23 mouse cellular contexts compared by ENCODE assay signal in the genomic region with DNA sequence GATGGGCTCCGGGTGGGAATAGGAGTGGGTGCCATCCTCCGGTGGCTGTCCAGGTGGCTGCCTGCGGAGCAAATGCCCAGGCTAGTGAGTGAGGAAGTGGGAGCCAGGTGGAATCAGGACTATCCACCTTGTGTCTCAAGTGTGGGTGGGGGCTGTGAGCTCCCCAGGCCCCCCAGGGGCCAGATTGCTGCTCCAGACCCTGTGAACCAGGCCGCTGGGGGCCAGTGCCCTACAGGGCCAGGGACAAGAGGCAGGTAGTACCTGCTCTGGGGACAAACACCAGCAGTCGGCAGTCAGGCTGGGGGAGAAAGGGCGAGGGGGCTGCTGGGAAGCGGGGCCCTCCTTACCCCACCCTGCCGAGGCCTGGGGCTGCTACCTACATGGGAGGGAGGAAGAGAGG. TPM values are rescaled to one million over a fixed set of nuclear protein-coding genes. Genes with fewer than 3 reads are reported as not detected.
A peak's percentile ranks its signal among the peaks of the same experiment; 100 is the strongest.
DNase-seq lines count a peak whose midpoint lies in the region; ATAC-seq and TF ChIP-seq lines count a peak whose summit lies in the region.
"Had no signal": no experiment of that assay in that cellular context is flagged by ENCODE, and none has a peak within 500 bp of the region (broad histone marks: within the 10 kb centered on the region; RNA-seq: fewer than 3 reads in every experiment).

No protein-coding gene starts in this region.

- no peak for DNase-seq in neural tube, embryonic 10.5 days (ENCODE audit: extremely low spot score, low spot score)
- DNase-seq in limb, embryonic 10.5 days (ENCODE audit: low spot score), result no peak
- no peak for DNase-seq in ovary, postnatal 10 days (ENCODE audit: low spot score)
- DNase-seq in lung, adult 2 months, result no peak
- DNase-seq: adrenal gland, adult 8-10 months; cerebellum, adult 8-10 months; gastrocnemius, postnatal 25 days; kidney, adult 2 months; kidney, postnatal 25 days; lung, adult 18-20 months; right cerebral cortex, adult 18-20 months; thymus, postnatal 14 days had no signal

- no peak for ATAC-seq in hindbrain, embryonic 13.5 days (ENCODE audit: low FRiP score)
- no peak for ATAC-seq in hindbrain, embryonic 16.5 days
- ATAC-seq in neural tube, embryonic 12.5 days (ENCODE audit: low FRiP score, low read depth), result no peak

- no peaks in the 10 kb centered on the region for H3K9me3 ChIP-seq in hindbrain, embryonic 13.5 days
- H3K9me3 ChIP-seq in hindbrain, embryonic 16.5 days (ENCODE audit: control insufficient read depth, low read length), result no peaks in the 10 kb centered on the region
- H3K9me3 ChIP-seq in neural tube, embryonic 12.5 days, result no peaks in the 10 kb centered on the region
- no peaks in the 10 kb centered on the region for H3K9me3 ChIP-seq in limb, embryonic 10.5 days (replicated peaks)
- H3K9me3 ChIP-seq: embryonic facial prominence, embryonic 12.5 days had no signal

- no peak overlapping the region for H3K4me2 ChIP-seq in hindbrain, embryonic 13.5 days
- H3K4me2 ChIP-seq in hindbrain, embryonic 16.5 days (ENCODE audit: low read length), result no peak overlapping the region
- H3K4me2 ChIP-seq in neural tube, embryonic 12.5 days (replicated peaks), result no peak overlapping the region
- H3K4me2 ChIP-seq: embryonic facial prominence, embryonic 12.5 days; liver, embryonic 11.5 days had no signal

- H3K4me3 ChIP-seq in hindbrain, embryonic 13.5 days, result no peak overlapping the region
- H3K4me3 ChIP-seq in hindbrain, embryonic 16.5 days (ENCODE audit: low read length), result no peak overlapping the region
- H3K4me3 ChIP-seq in neural tube, embryonic 12.5 days, result 0 out of 2 replicates have a peak overlapping the region, but pooled peaks have one; percentile 5
- H3K4me3 ChIP-seq in limb, embryonic 10.5 days, result no peak overlapping the region
- no peak overlapping the region for H3K4me3 ChIP-seq in lung, adult 2 months (replicated peaks; ENCODE audit: extremely low read depth, low read depth, low read length)
- H3K4me3 ChIP-seq: embryonic facial prominence, embryonic 12.5 days; erythroblast, embryonic 14.5 days; left cerebral cortex, adult 2 months; megakaryocyte, embryonic 14.5 days; myocyte had no signal

- 91% methylated on average over 8 of the region's 8 CpGs for WGBS in hindbrain, embryonic 13.5 days
- WGBS in hindbrain, embryonic 16.5 days, result 96% methylated on average over 8 of the region's 8 CpGs
- WGBS in neural tube, embryonic 12.5 days, result 94% methylated on average over 8 of the region's 8 CpGs
- 91% methylated on average over 8 of the region's 8 CpGs for WGBS in limb, embryonic 10.5 days
- WGBS in lung, adult 2 months, result 94% methylated on average over 8 of the region's 8 CpGs

- TF ChIP-seq POLR2A in lung, adult 2 months (IDR thresholded peaks at IDR 0.05; ENCODE audit: borderline replicate concordance, extremely low read depth, low read depth, low read length), result no peak

- no peak for TF ChIP-seq CTCF in lung, adult 2 months (IDR thresholded peaks at IDR 0.05; ENCODE audit: insufficient read depth, low read length)

- peaks cover 62% of the 10 kb centered on the region for H3K4me1 ChIP-seq in hindbrain, embryonic 13.5 days (replicated peaks)
- H3K4me1 ChIP-seq in hindbrain, embryonic 16.5 days (ENCODE audit: control insufficient read depth, insufficient read depth, low read depth, low read length), result peaks cover 40% of the 10 kb centered on the region
- H3K4me1 ChIP-seq in neural tube, embryonic 12.5 days, result peaks cover 53% of the 10 kb centered on the region
- H3K4me1 ChIP-seq in limb, embryonic 10.5 days, result peaks cover 40% of the 10 kb centered on the region
- H3K4me1 ChIP-seq in lung, adult 2 months (ENCODE audit: control insufficient read depth, insufficient read depth, low read length), result peaks cover 6% of the 10 kb centered on the region

- peak overlapping the region; percentile 39; the same call in 1 of the 2 replicates for H3K9ac ChIP-seq in hindbrain, embryonic 13.5 days
- H3K9ac ChIP-seq in hindbrain, embryonic 16.5 days (ENCODE audit: low read depth, low read length), result no peak overlapping the region
- H3K9ac ChIP-seq in neural tube, embryonic 12.5 days, result peak overlapping the region; percentile 26; the same call in 1 of the 2 replicates
- H3K9ac ChIP-seq: embryonic facial prominence, embryonic 12.5 days had no signal

- H3K27ac ChIP-seq in hindbrain, embryonic 13.5 days, result peak overlapping the region; percentile 73
- H3K27ac ChIP-seq in hindbrain, embryonic 16.5 days (ENCODE audit: low read depth, low read length), result no peak overlapping the region
- no peak overlapping the region; the same call in 1 of the 2 replicates for H3K27ac ChIP-seq in neural tube, embryonic 12.5 days
- H3K27ac ChIP-seq in limb, embryonic 10.5 days, result 0 out of 2 replicates have a peak overlapping the region, but pooled peaks have one; percentile 1
- H3K27ac ChIP-seq: embryonic facial prominence, embryonic 12.5 days; stomach, postnatal 0 days had no signal

- H3K36me3 ChIP-seq in hindbrain, embryonic 13.5 days, result peaks cover 78% of the 10 kb centered on the region
- H3K36me3 ChIP-seq in hindbrain, embryonic 16.5 days (ENCODE audit: control insufficient read depth, insufficient read depth, low read length), result peaks cover 60% of the 10 kb centered on the region
- H3K36me3 ChIP-seq in neural tube, embryonic 12.5 days, result peaks cover 76% of the 10 kb centered on the region
- peaks cover 79% of the 10 kb centered on the region for H3K36me3 ChIP-seq in limb, embryonic 10.5 days

- H3K27me3 ChIP-seq in hindbrain, embryonic 13.5 days, result no peaks in the 10 kb centered on the region
- no peaks in the 10 kb centered on the region for H3K27me3 ChIP-seq in hindbrain, embryonic 16.5 days (replicated peaks; ENCODE audit: control insufficient read depth, insufficient read depth, low read length)
- no peaks in the 10 kb centered on the region for H3K27me3 ChIP-seq in neural tube, embryonic 12.5 days (replicated peaks)
- H3K27me3 ChIP-seq in limb, embryonic 10.5 days (ENCODE audit: low read depth, poor library complexity, severe bottlenecking), result no peaks in the 10 kb centered on the region
- H3K27me3 ChIP-seq: embryonic facial prominence, embryonic 12.5 days had no signal

RNA-seq across cellular contexts. Expression of a gene that starts 11.7 kb away (rescaled TPM):
- 615 and 625 TPM in 2 replicates for polyA plus RNA-seq in hindbrain, embryonic 13.5 days (2015; fragmentation: Nextera tagmentation; extraction: Ambion mirVana)
- 482 and 556 TPM in 2 replicates for polyA plus RNA-seq in hindbrain, embryonic 16.5 days (2015; fragmentation: Nextera tagmentation; extraction: Ambion mirVana)
- polyA plus RNA-seq in neural tube, embryonic 12.5 days (2016; fragmentation: Nextera tagmentation; extraction: Ambion mirVana), result 575 and 596 TPM in 2 replicates
- 346 and 417 TPM in 2 replicates for polyA plus RNA-seq in limb, embryonic 10.5 days (2016; fragmentation: Nextera tagmentation; extraction: Ambion mirVana)
- 20.6 and 21.6 TPM in 2 replicates for polyA plus RNA-seq in lung, adult 2 months (2012; rRNA removed)

RNA-seq across cellular contexts. Expression of a gene that starts 12.2 kb away (rescaled TPM):
- polyA plus RNA-seq in hindbrain, embryonic 13.5 days (2015; fragmentation: Nextera tagmentation; extraction: Ambion mirVana), result 2.6 and 3.2 TPM in 2 replicates
- polyA plus RNA-seq in hindbrain, embryonic 16.5 days (2015; fragmentation: Nextera tagmentation; extraction: Ambion mirVana), result 4.4 and 4.9 TPM in 2 replicates
- polyA plus RNA-seq in neural tube, embryonic 12.5 days (2016; fragmentation: Nextera tagmentation; extraction: Ambion mirVana), result 1.8 TPM in 2 replicates
- polyA plus RNA-seq in limb, embryonic 10.5 days (2016; fragmentation: Nextera tagmentation; extraction: Ambion mirVana), result 0.34 and 0.35 TPM in 2 replicates
- polyA plus RNA-seq in lung, adult 2 months (2012; rRNA removed), result 5.6 and 9.6 TPM in 2 replicates

RNA-seq across cellular contexts. Expression of a gene that starts 31.4 kb away (rescaled TPM):
- polyA plus RNA-seq in hindbrain, embryonic 13.5 days (2015; fragmentation: Nextera tagmentation; extraction: Ambion mirVana), result 27.7 and 31.3 TPM in 2 replicates
- 15.8 and 25.0 TPM in 2 replicates for polyA plus RNA-seq in hindbrain, embryonic 16.5 days (2015; fragmentation: Nextera tagmentation; extraction: Ambion mirVana)
- polyA plus RNA-seq in neural tube, embryonic 12.5 days (2016; fragmentation: Nextera tagmentation; extraction: Ambion mirVana), result 51.8 and 52.4 TPM in 2 replicates
- polyA plus RNA-seq in limb, embryonic 10.5 days (2016; fragmentation: Nextera tagmentation; extraction: Ambion mirVana), result 63.6 and 71.1 TPM in 2 replicates
- 45.2 and 55.5 TPM in 2 replicates for polyA plus RNA-seq in lung, adult 2 months (2012; rRNA removed)

RNA-seq across cellular contexts. Expression of a gene that starts 37.2 kb away (rescaled TPM):
- polyA plus RNA-seq in hindbrain, embryonic 13.5 days (2015; fragmentation: Nextera tagmentation; extraction: Ambion mirVana), result 141 and 146 TPM in 2 replicates
- polyA plus RNA-seq in hindbrain, embryonic 16.5 days (2015; fragmentation: Nextera tagmentation; extraction: Ambion mirVana), result 161 and 177 TPM in 2 replicates
- polyA plus RNA-seq in neural tube, embryonic 12.5 days (2016; fragmentation: Nextera tagmentation; extraction: Ambion mirVana), result 158 and 166 TPM in 2 replicates
- polyA plus RNA-seq in limb, embryonic 10.5 days (2016; fragmentation: Nextera tagmentation; extraction: Ambion mirVana), result 202 and 206 TPM in 2 replicates
- 72.1 and 80.5 TPM in 2 replicates for polyA plus RNA-seq in lung, adult 2 months (2012; rRNA removed)

RNA-seq across cellular contexts. Expression of a gene that starts 49.7 kb away (rescaled TPM):
- not detected in 2 replicates for polyA plus RNA-seq in hindbrain, embryonic 13.5 days (2015; fragmentation: Nextera tagmentation; extraction: Ambion mirVana)
- polyA plus RNA-seq in hindbrain, embryonic 16.5 days (2015; fragmentation: Nextera tagmentation; extraction: Ambion mirVana), result 0.14 and 0.38 TPM in 2 replicates
- polyA plus RNA-seq in neural tube, embryonic 12.5 days (2016; fragmentation: Nextera tagmentation; extraction: Ambion mirVana), result 0.17 TPM in 1 of 2 replicates, not detected in the other
- polyA plus RNA-seq in limb, embryonic 10.5 days (2016; fragmentation: Nextera tagmentation; extraction: Ambion mirVana), result 0.14 TPM in 1 of 2 replicates, not detected in the other
- 0.19 and 0.36 TPM in 2 replicates for polyA plus RNA-seq in lung, adult 2 months (2012; rRNA removed)
- polyA plus RNA-seq: limb, embryonic 11.5 days; myocyte had no signal

Comparison
In these comparisons a context has a peak if more than half of its experiments do, and no peak if none do; other contexts are left out.
1. H3K27ac ChIP-seq: peak in hindbrain, embryonic 13.5 days (single experiment) and limb, embryonic 10.5 days (single experiment); none in hindbrain, embryonic 16.5 days (single experiment) and neural tube, embryonic 12.5 days (single experiment).
2. RNA of a gene that starts 11.7 kb away (polyA plus RNA-seq): 615 to 625 TPM in hindbrain, embryonic 13.5 days, 575 to 596 TPM in neural tube, embryonic 12.5 days, 482 to 556 TPM in hindbrain, embryonic 16.5 days and 346 to 417 TPM in limb, embryonic 10.5 days; 20.6 to 21.6 TPM in lung, adult 2 months; every median in the first group is over 10 times any median in the second.